Mouse (Mus musculus) E14TG2a.4 (cell line): ENCODE results near the gene Gm6337.
"Not testable (repeated sequence)": the region's sequence is repeated elsewhere in the genome, so short reads cannot be mapped to it uniquely, and the experiment has no call there.

Experiments
- CTCF ChIP-seq: conservative IDR thresholded peaks from 2 replicates; pipeline ENCODE4 v1.5.1; 2014; ENCODE audit warnings: low read length
- NANOG ChIP-seq: IDR thresholded peaks from 2 replicates; pipeline ENCODE4 v1.6.1; 2014; ENCODE audit warnings: borderline replicate concordance, low read length, mixed read lengths
- POU5F1 ChIP-seq: IDR thresholded peaks from 2 replicates; pipeline ENCODE4 v1.6.1; 2014; ENCODE audit warnings: low read length, borderline replicate concordance

DNA sequence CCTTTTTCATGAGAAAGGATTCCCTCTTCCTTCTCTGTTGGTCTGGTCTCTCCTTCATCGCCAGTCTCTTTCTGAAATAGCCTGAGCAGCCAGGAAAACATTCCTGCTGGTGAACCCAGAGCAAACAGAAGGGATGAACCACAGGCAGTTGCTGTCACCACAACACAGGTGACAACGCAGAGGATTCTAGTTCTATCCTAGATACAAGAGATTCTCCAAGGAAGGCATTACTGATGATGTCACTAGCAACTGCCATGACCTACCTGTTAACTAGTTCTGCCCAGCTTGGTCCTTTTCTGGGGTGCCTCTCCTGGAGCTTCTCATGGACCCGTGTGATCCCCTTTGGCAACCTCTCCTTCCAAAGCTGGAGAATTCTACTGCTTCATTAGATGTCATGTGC, 35.8 kb upstream of the Gm6337 start, which contains the start of gene Gm8206:
- not testable (repeated sequence) for TF ChIP-seq CTCF, NANOG, POU5F1
